Mouse (Mus musculus): ENCODE results near the gene Rel.

Rel gene

GRCm38 (mm10) chr11:23746102-23746501 lies 24.7 kb downstream of the Rel start:
- in situ Hi-C loops (cut with MboI, MseI), result loop anchor here in 1 of 2 experiments (10.0 kb wide), 1 partner anchor 129 kb away; no protein-coding TSS in a partner anchor

GRCm38 (mm10) chr11:23744352-23744751 lies 26.4 kb downstream of the Rel start:
- in situ Hi-C loops (cut with MboI, MseI), result loop anchor here in 1 of 2 experiments (10.0 kb wide), 1 partner anchor 130 kb away; no protein-coding TSS in a partner anchor

- in situ Hi-C loops (cut with MboI, MseI), result loop anchor here in 1 of 2 experiments (10.0 kb wide), 1 partner anchor 133 kb away; no protein-coding TSS in a partner anchor
These were observed 29.4 kb downstream of the Rel start for GRCm38 (mm10) chr11:23741386-23741785.

- in situ Hi-C loops (cut with MboI, MseI), result loop anchor here in 1 of 2 experiments (10.0 kb wide), 1 partner anchor 134 kb away; no protein-coding TSS in a partner anchor
These were observed 29.9 kb downstream of the Rel start for GRCm38 (mm10) chr11:23740895-23741294.

- in situ Hi-C loops (cut with MboI, MseI), result no loop called here
These were observed 34.8 kb downstream of the Rel start for GRCm38 (mm10) chr11:23735820-23736470.

- in situ Hi-C loops (cut with MboI, MseI), result no loop called here
These were observed 36.0 kb downstream of the Rel start for GRCm38 (mm10) chr11:23734749-23735286.

- in situ Hi-C loops (cut with MboI, MseI), result no loop called here
These were observed 37.9 kb downstream of the Rel start for GRCm38 (mm10) chr11:23732840-23733239.

- in situ Hi-C loops (cut with MboI, MseI), result no loop called here
These were observed 40.6 kb downstream of the Rel start for GRCm38 (mm10) chr11:23730120-23730519.

GRCm38 (mm10) chr11:23728186-23728585 lies 42.6 kb downstream of the Rel start:
- in situ Hi-C loops (cut with MboI, MseI), result no loop called here

- in situ Hi-C loops (cut with MboI, MseI), result no loop called here
These were observed 44.3 kb downstream of the Rel start for GRCm38 (mm10) chr11:23726441-23726840.

GRCm38 (mm10) chr11:23725850-23726249 lies 44.9 kb downstream of the Rel start:
- in situ Hi-C loops (cut with MboI, MseI), result no loop called here

GRCm38 (mm10) chr11:23722326-23722725 lies 48.4 kb downstream of the Rel start:
- in situ Hi-C loops (cut with MboI, MseI), result no loop called here

- in situ Hi-C loops (cut with MboI, MseI), result no loop called here
These were observed 50.9 kb downstream of the Rel start for GRCm38 (mm10) chr11:23719825-23720224.

- in situ Hi-C loops (cut with MboI, MseI), result no loop called here
These were observed 51.9 kb downstream of the Rel start for GRCm38 (mm10) chr11:23718856-23719255.

GRCm38 (mm10) chr11:23712299-23712698 lies 58.5 kb downstream of the Rel start:
- in situ Hi-C loops (cut with MboI, MseI), result no loop called here

GRCm38 (mm10) chr11:23704604-23705294 lies 66.0 kb downstream of the Rel start:
- in situ Hi-C loops (cut with MboI, MseI), result no loop called here

GRCm38 (mm10) chr11:23701831-23702230 lies 68.9 kb downstream of the Rel start:
- in situ Hi-C loops (cut with MboI, MseI), result no loop called here

GRCm38 (mm10) chr11:23699414-23700095 lies 71.2 kb downstream of the Rel start:
- in situ Hi-C loops (cut with MboI, MseI), result no loop called here

GRCm38 (mm10) chr11:23698526-23698925 lies 72.2 kb downstream of the Rel start:
- in situ Hi-C loops (cut with MboI, MseI), result no loop called here

GRCm38 (mm10) chr11:23695847-23696246 lies 74.9 kb downstream of the Rel start:
- in situ Hi-C loops (cut with MboI, MseI), result no loop called here

GRCm38 (mm10) chr11:23693286-23693685 lies 77.5 kb downstream of the Rel start:
- in situ Hi-C loops (cut with MboI, MseI), result no loop called here

- in situ Hi-C loops (cut with MboI, MseI), result no loop called here
These were observed 82.7 kb downstream of the Rel start for GRCm38 (mm10) chr11:23688060-23688459.
